Mouse (Mus musculus) heart, embryonic 10.5 days (tissue): ENCODE results near the gene Slc35f4. TPM values are rescaled to one million over a fixed set of nuclear protein-coding genes. Genes with fewer than 3 reads are reported as not detected.
A peak's percentile ranks its signal among the peaks of the same experiment; 100 is the strongest.

Experiments
- DNase-seq: peaks from one replicate; pipeline ENCODE4 v3.0.0-alpha.2; 2017; ENCODE audit warnings: low spot score
- H3K27ac ChIP-seq: fragments of 300-500 bp; sonication (generic); 2 replicates; pipeline ENCODE4 v1.5.1; 2016; ENCODE audit warnings: mild to moderate bottlenecking
- H3K27me3 ChIP-seq: fragments of 300-500 bp; sonication (generic); 2 replicates; pipeline ENCODE4 v1.6.1; 2016; ENCODE audit warnings: mild to moderate bottlenecking; ENCODE audit not compliant: poor library complexity, insufficient read depth, severe bottlenecking
- H3K36me3 ChIP-seq: fragments of 300-500 bp; sonication (generic); 2 replicates; pipeline ENCODE4 v1.6.1; 2016; ENCODE audit warnings: mild to moderate bottlenecking, moderate library complexity
- H3K4me1 ChIP-seq: fragments of 300-500 bp; sonication (generic); 2 replicates; pipeline ENCODE4 v1.6.1; 2016; ENCODE audit warnings: mild to moderate bottlenecking
- H3K4me3 ChIP-seq: fragments of 300-500 bp; sonication (generic); 2 replicates; pipeline ENCODE4 v1.5.1; 2016; ENCODE audit warnings: mild to moderate bottlenecking, moderate library complexity
- H3K9me3 ChIP-seq: fragments of 300-500 bp; sonication (generic); 2 replicates; pipeline ENCODE4 v1.6.1; 2016; ENCODE audit warnings: mild to moderate bottlenecking, moderate library complexity
- WGBS: fragments of 180-500 bp; shearing (Covaris S2); methylation state at CpG from one replicate; pipeline ENCODE4 v1.1.7; 2016; 5-methylcytosine and 5-hydroxymethylcytosine counted together
- polyA plus RNA-seq: library from polyadenylated mRNA; unstranded; fragments of >200 nt; fragmentation: Nextera tagmentation; extraction: Ambion mirVana; gene quantifications from 2 replicates; pipeline ENCODE4 v1.2.1, GENCODE M21; 2016

The Slc35f4 gene
- polyA plus RNA-seq, result 0.10 and 0.21 TPM in 2 replicates

- Histone ChIP-seq H3K9me3 (no peaks in the 10 kb centered on the region), H3K4me1 (peaks cover 7% of the 10 kb centered on the region), H3K27ac (no peak within 1 kb of the TSS), H3K4me3 (peak within 1 kb of the TSS; percentile 58), H3K27me3 (peaks cover 17% of the 10 kb centered on the region), H3K36me3 (no peaks in the 10 kb centered on the region)
- 19% methylated on average over 6 of the region's 6 CpGs for WGBS
- no peak for DNase-seq
Measured at GRCm38 (mm10) chr14:49525931-49526291, at the start of gene Slc35f4. Slc35f4 (minus strand) TSS chr14:49526046.

- no peak for DNase-seq
- no peaks in the 10 kb centered on the region for H3K4me1 ChIP-seq
- H3K27me3 ChIP-seq, result no peaks in the 10 kb centered on the region
- H3K4me3 ChIP-seq, result no peak overlapping the region
- no peaks in the 10 kb centered on the region for H3K36me3 ChIP-seq
- H3K27ac ChIP-seq, result no peak overlapping the region
- H3K9me3 ChIP-seq, result no peaks in the 10 kb centered on the region
Measured at GRCm38 (mm10) chr14:49568369-49568768, 42.5 kb upstream of the Slc35f4 start.

GRCm38 (mm10) chr14:49560706-49561105 is 34.9 kb upstream of the Slc35f4 start:
- H3K4me3 ChIP-seq, result no peak overlapping the region
- WGBS, result 74% methylated on average over 2 of the region's 2 CpGs
- no peak for DNase-seq
- no peaks in the 10 kb centered on the region for H3K27me3 ChIP-seq
- H3K27ac ChIP-seq, result no peak overlapping the region
- H3K36me3 ChIP-seq, result no peaks in the 10 kb centered on the region
- H3K4me1 ChIP-seq, result no peaks in the 10 kb centered on the region
- no peaks in the 10 kb centered on the region for H3K9me3 ChIP-seq

- Histone ChIP-seq H3K4me1 (no peaks in the 10 kb centered on the region), H3K9me3 (no peaks in the 10 kb centered on the region), H3K36me3 (no peaks in the 10 kb centered on the region), H3K4me3 (no peak overlapping the region), H3K27me3 (no peaks in the 10 kb centered on the region), H3K27ac (no peak overlapping the region)
- DNase-seq, result no peak
- WGBS, result 30% methylated on average over 1 of the region's 1 CpGs
Measured at GRCm38 (mm10) chr14:49540104-49540503, 14.3 kb upstream of the Slc35f4 start.

GRCm38 (mm10) chr14:49525176-49525930 is 493 bp downstream of the Slc35f4 start:
- H3K4me3 ChIP-seq, result peak overlapping the region; percentile 58
- peaks cover 7% of the 10 kb centered on the region for H3K4me1 ChIP-seq
- WGBS, result 2% methylated on average over 63 of the region's 63 CpGs
- H3K27ac ChIP-seq, result no peak overlapping the region
- DNase-seq, result peak; percentile 93
- no peaks in the 10 kb centered on the region for H3K9me3 ChIP-seq
- H3K36me3 ChIP-seq, result no peaks in the 10 kb centered on the region
- peaks cover 17% of the 10 kb centered on the region for H3K27me3 ChIP-seq

- H3K36me3 ChIP-seq, result no peaks in the 10 kb centered on the region
- no peak overlapping the region for H3K27ac ChIP-seq
- no peaks in the 10 kb centered on the region for H3K9me3 ChIP-seq
- WGBS, result 64% methylated on average over 8 of the region's 8 CpGs
- H3K4me3 ChIP-seq, result no peak overlapping the region
- no peak for DNase-seq
- peaks cover 7% of the 10 kb centered on the region for H3K4me1 ChIP-seq
- H3K27me3 ChIP-seq, result peaks cover 17% of the 10 kb centered on the region
Measured at GRCm38 (mm10) chr14:49524665-49525064, 1.2 kb downstream of the Slc35f4 start.

GRCm38 (mm10) chr14:49515096-49515665 is 10.7 kb downstream of the Slc35f4 start:
- Histone ChIP-seq H3K9me3 (no peaks in the 10 kb centered on the region), H3K27ac (no peak overlapping the region), H3K4me3 (no peak overlapping the region), H3K36me3 (no peaks in the 10 kb centered on the region), H3K27me3 (no peaks in the 10 kb centered on the region), H3K4me1 (no peaks in the 10 kb centered on the region)
- 45% methylated on average over 2 of the region's 2 CpGs for WGBS
- no peak for DNase-seq

- Histone ChIP-seq H3K27me3 (no peaks in the 10 kb centered on the region), H3K9me3 (no peaks in the 10 kb centered on the region), H3K36me3 (no peaks in the 10 kb centered on the region), H3K27ac (no peak overlapping the region), H3K4me1 (no peaks in the 10 kb centered on the region), H3K4me3 (no peak overlapping the region)
- DNase-seq, result no peak
- 52% methylated on average over 2 of the region's 2 CpGs for WGBS
Measured at GRCm38 (mm10) chr14:49514137-49514536, 11.7 kb downstream of the Slc35f4 start.

- Histone ChIP-seq H3K9me3 (no peaks in the 10 kb centered on the region), H3K4me3 (no peak overlapping the region), H3K27me3 (no peaks in the 10 kb centered on the region), H3K36me3 (no peaks in the 10 kb centered on the region), H3K27ac (no peak overlapping the region), H3K4me1 (0 out of 2 replicates have a peak, but pooled peaks cover 4% of the 10 kb centered on the region)
- no peak for DNase-seq
- 52% methylated on average over 1 of the region's 1 CpGs for WGBS
Measured at GRCm38 (mm10) chr14:49495192-49495591, 30.7 kb downstream of the Slc35f4 start.

GRCm38 (mm10) chr14:49493793-49494192 is 32.1 kb downstream of the Slc35f4 start:
- H3K36me3 ChIP-seq, result no peaks in the 10 kb centered on the region
- no peak overlapping the region for H3K4me3 ChIP-seq
- no peaks in the 10 kb centered on the region for H3K27me3 ChIP-seq
- no peak overlapping the region for H3K27ac ChIP-seq
- no peaks in the 10 kb centered on the region for H3K9me3 ChIP-seq
- WGBS, result 63% methylated on average over 1 of the region's 1 CpGs
- DNase-seq, result no peak
- H3K4me1 ChIP-seq, result 0 out of 2 replicates have a peak, but pooled peaks cover 4% of the 10 kb centered on the region

GRCm38 (mm10) chr14:49492506-49492905 is 33.3 kb downstream of the Slc35f4 start:
- Histone ChIP-seq H3K9me3 (no peaks in the 10 kb centered on the region), H3K27me3 (no peaks in the 10 kb centered on the region), H3K27ac (no peak overlapping the region), H3K36me3 (no peaks in the 10 kb centered on the region), H3K4me1 (0 out of 2 replicates have a peak, but pooled peaks cover 4% of the 10 kb centered on the region), H3K4me3 (no peak overlapping the region)
- 70% methylated on average over 3 of the region's 3 CpGs for WGBS
- DNase-seq, result no peak

- 67% methylated on average over 2 of the region's 2 CpGs for WGBS
- H3K36me3 ChIP-seq, result no peaks in the 10 kb centered on the region
- H3K27ac ChIP-seq, result no peak overlapping the region
- no peak for DNase-seq
- H3K4me3 ChIP-seq, result no peak overlapping the region
- H3K27me3 ChIP-seq, result no peaks in the 10 kb centered on the region
- no peaks in the 10 kb centered on the region for H3K9me3 ChIP-seq
- no peaks in the 10 kb centered on the region for H3K4me1 ChIP-seq
Measured at GRCm38 (mm10) chr14:49476602-49477001, 49.2 kb downstream of the Slc35f4 start.

GRCm38 (mm10) chr14:49461761-49462160 is 64.1 kb downstream of the Slc35f4 start:
- Histone ChIP-seq H3K27ac (no peak overlapping the region), H3K9me3 (no peaks in the 10 kb centered on the region), H3K4me3 (no peak overlapping the region), H3K4me1 (no peaks in the 10 kb centered on the region), H3K36me3 (no peaks in the 10 kb centered on the region), H3K27me3 (no peaks in the 10 kb centered on the region)
- DNase-seq, result no peak
- WGBS, result 65% methylated on average over 2 of the region's 2 CpGs
